Mouse (Mus musculus) splenic B cell, adult 2 months (primary cell): ENCODE data around the gene Man1a.
A peak's percentile ranks its signal among the peaks of the same experiment; 100 is the strongest.

Experiments
- DNase-seq: peaks from one replicate; pipeline ENCODE4 v3.0.0-alpha.2; 2011; ENCODE audit warnings: low read depth, low spot score
- H3K27me3 ChIP-seq: 2 replicates; pipeline ENCODE4 v1.6.1; 2012; ENCODE audit warnings: mild to moderate bottlenecking, low read length, moderate library complexity, mixed read lengths; ENCODE audit not compliant: control insufficient read depth, poor library complexity, insufficient read depth, severe bottlenecking
- H3K36me3 ChIP-seq: 2 replicates; pipeline ENCODE4 v1.6.1; 2012; ENCODE audit warnings: mild to moderate bottlenecking, low read length, moderate library complexity, mixed read lengths; ENCODE audit not compliant: control insufficient read depth, poor library complexity, insufficient read depth, severe bottlenecking

The Man1a gene

DNA sequence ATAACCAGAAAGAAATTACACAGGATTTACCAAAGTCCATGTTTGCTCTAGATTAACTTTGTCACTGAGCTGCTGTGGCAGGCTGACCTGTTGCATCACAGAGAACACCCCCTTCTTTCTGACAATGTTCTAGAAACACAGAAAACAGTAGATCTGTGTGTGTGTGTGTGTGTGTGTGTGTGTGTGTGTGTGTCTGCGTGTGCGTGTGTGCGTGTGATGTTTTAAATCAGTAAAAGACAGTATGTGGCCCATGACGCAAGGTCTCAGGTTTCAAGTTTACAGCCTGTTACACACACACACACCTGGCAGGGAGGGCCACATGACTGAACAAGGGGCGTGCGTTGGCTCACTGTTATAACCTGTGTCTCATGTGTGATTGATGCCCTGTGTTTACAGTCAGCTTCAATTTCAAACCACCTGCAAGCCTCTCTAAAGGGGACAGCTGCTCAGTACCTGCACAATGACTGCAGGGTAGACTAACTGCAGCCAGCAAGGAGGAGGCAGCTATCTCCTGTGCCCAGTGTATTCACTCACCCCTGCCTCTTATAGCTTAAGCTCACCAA is 2.7 kb downstream of the Man1a start:
- peaks cover 5% of the 10 kb centered on the region; the same call in 1 of the 2 replicates for H3K36me3 ChIP-seq
- peak; percentile 69 for DNase-seq
- H3K27me3 ChIP-seq, result no peaks in the 10 kb centered on the region

DNA sequence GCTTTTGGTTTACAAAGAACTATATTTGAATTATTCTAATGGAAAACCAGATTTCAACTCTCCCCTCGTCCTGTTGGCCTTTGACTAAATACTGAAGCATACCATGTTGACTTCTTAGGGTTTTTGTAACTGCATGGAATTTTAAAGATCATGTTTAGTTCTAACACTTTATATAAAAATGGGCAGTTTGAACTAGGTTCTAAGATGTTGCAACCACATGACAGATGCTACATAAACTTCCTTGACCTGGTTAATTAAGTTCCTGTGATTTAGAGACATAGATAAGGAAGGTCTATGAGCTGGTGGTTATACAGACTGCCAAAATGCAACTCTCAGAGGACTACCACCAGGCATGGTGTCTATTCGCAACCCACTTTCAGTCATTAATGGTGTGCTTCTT is 4.1 kb downstream of the Man1a start:
- H3K36me3 ChIP-seq, result peaks cover 8% of the 10 kb centered on the region; the same call in 1 of the 2 replicates
- no peaks in the 10 kb centered on the region for H3K27me3 ChIP-seq
- no peak for DNase-seq

DNA sequence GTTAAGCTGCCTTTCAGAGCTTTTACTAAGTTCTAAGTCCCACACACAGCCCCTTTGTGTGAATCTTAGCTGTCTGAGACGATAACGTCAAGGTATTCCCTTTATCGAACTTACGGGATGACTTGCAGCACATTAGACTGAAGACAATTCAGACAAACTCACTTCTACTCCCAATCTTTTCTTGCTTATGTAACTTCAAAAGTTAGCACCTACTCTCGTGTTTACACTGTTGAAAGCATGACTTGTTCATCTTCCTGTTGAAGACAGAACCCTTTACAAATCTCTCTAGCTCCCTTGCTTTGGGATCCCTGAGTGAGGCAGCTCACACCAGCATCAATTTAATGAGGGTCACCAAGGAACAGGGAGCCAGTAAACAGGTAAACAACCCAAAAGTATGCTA is 5.9 kb downstream of the Man1a start:
- H3K27me3 ChIP-seq, result no peaks in the 10 kb centered on the region
- no peak for DNase-seq
- H3K36me3 ChIP-seq, result peaks cover 13% of the 10 kb centered on the region

DNA sequence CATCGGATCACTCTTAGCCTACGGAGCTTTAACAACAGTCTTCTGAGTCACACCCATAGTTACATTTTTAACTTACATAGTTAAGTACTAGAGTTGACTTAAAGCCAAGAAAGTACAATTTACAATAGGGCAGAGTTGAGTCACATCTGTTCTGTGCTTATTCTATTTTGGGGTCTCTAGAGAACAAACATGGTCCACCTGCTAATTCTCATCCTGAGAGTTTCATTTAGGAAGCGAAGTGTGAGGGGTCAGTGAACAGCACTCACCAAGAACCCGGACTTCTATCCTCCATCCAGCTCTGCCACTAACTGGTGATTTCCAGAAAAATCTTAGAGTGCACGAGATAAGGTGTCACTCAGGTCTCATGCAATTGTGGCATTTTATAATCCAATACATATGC is 7.0 kb downstream of the Man1a start:
- Histone ChIP-seq H3K36me3 (peaks cover 15% of the 10 kb centered on the region), H3K27me3 (no peaks in the 10 kb centered on the region)
- no peak for DNase-seq

DNA sequence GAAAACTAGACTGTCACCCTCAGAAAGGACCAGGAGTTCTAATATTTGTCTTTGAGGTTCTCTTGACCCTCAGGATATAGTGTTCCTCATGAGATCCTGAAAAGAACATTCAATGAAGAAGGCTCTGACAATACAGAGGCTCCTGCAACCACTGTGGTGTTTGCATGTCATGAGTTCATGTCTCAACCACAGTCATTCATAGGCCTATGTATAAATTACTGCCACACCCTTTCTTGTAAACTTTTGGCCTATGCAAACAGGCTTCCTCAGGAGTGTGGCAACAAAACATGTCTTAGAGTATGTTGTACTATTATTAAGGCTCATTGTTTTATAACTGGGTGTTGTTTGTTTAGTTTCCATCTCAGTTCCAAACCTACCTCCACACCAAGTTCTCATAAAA is 9.7 kb downstream of the Man1a start:
- Histone ChIP-seq H3K36me3 (peaks cover 16% of the 10 kb centered on the region), H3K27me3 (no peaks in the 10 kb centered on the region)
- DNase-seq, result no peak

DNA sequence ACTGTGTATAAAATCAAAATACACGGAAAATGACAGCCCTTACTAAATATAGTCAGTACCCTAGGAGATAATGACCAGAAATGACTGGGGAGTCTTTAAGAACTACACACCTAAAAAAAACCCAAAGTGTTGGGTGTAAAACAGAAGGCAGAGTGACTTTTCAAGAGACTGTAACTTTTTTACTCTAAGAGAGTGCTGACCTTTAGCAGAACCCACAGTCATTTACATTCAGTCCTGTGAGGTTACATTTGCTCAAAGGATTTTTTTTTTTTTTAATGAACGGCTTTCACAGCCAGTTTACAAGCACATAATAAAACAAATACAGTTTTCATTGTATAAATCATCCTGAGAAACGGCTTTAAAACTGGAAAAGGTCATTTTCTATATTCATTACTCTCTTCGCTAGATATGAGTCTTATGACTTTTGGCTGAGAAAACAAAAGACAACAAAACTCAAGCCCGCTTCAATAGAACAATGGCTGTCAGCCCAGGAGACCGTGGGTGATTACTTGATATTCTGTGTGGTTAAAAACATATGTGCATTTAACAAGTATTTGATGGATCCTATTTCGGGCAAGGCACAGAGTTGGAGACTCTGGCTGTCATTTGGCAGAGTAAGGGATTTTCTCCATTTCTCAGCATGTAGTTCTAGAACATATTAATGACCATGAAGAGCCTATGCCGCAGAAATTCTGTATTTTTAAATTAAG is 12.7 kb downstream of the Man1a start:
- no peak for DNase-seq
- peaks cover 16% of the 10 kb centered on the region for H3K36me3 ChIP-seq
- H3K27me3 ChIP-seq, result no peaks in the 10 kb centered on the region

DNA sequence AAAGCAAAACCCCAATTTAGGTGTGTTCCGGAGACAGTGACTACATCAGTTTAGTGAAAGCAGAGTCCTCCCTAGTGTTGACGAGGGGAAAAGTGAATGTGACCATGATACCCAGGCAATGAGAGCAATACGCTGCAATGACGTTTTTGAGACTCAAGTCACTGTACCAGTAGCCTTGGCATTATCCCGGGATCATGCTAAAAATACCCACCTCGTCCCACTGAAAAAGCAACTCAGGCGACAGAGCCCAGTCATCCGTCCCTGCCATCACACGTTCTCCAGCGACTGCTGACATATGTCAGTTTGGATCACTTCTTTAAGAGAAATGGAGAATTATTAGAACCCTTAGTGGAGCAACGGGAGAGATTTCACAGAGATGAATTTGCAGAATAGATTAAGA is 13.6 kb downstream of the Man1a start:
- H3K27me3 ChIP-seq, result no peaks in the 10 kb centered on the region
- no peak for DNase-seq
- H3K36me3 ChIP-seq, result peaks cover 13% of the 10 kb centered on the region

DNA sequence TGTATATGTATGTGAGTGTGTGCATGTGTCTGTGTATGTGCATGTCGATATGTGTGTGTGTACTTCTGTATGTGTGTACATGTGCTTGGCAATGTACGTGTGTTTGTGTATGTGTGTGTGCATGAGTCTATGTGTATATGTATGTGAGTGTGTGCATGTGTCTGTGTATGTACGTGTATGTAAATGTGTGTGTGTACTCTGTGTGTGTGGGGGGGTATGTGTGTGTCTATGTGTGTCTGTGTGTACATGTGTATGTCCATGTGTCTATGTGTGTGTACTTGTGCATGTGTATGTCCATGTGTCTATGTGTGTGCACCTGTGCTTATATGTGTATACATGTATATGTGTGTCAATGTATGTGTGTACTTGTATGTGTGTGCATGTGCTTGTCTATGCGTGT is 15.2 kb downstream of the Man1a start:
- DNase-seq, result no peak
- peaks cover 15% of the 10 kb centered on the region for H3K36me3 ChIP-seq

DNA sequence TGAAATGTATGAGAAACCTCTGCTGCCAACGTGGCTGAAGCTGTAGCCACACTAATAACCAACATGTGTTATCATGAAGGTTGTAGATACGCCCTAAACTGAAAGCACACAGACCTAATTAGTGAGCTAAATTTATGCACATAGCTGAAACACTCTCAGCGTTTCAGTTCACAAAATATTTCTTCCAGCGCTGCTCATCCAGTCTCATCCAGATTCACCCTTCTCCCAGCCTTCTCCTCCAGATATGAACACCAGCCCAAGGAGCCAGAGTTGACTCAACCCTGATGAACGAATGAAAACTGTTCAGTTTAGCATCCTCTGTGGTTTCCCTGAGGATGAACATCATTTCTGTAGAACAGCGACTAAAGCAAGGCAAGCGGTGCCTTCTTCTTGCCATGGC is 15.8 kb downstream of the Man1a start:
- DNase-seq, result no peak
- no peaks in the 10 kb centered on the region for H3K27me3 ChIP-seq
- H3K36me3 ChIP-seq, result peaks cover 11% of the 10 kb centered on the region

More for the DNA sequence above, 15.2 kb downstream of the Man1a start:
- H3K27me3 ChIP-seq, result no peaks in the 10 kb centered on the region

DNA sequence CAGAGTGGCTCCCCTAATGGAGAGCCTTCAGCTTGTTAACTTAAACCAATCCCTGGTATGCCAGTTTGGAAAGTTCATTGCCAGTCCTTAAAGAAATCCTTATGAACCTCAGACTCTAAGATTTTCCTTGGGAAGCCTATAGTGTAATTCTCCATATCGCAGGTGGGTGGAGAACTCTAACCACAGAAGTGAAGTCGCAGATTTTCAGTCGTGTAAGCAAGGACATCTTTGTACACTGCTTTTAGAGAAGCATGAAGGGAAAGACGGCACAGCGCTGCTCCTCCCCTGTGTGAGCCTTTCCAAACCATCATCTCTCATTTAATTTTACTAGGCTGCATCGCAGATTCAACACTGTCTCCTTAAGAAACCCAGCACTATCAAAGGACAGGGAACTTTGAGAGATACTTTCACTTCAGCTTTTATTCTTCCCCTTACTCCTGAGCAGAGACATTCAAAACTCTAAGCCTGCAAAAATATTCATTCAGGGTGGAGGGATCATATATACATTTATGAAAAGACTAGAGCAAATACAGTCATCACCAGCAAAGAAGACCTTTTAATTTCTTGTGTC is 16.6 kb downstream of the Man1a start:
- Histone ChIP-seq H3K27me3 (no peaks in the 10 kb centered on the region), H3K36me3 (peaks cover 8% of the 10 kb centered on the region)
- DNase-seq, result peak; percentile 56

DNA sequence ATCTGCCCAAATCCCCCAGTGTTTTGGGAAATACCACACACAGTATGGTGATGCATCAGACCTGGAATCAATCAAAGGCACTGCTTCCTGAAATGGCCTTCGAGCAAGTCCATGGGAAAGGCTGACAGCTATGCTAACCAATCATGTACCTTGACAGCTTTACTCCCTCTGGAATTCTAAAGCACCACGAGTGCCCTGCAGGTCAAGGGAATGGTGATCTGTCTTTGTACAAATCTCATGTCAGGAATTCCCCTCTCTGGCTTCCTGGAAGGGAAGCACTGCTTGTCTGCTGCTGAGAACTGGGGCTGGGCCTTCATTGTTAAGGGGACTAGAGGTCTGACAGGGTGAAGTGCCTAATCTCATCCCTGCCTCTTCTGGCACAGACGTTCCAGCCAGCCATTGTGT is 17.3 kb downstream of the Man1a start:
- DNase-seq, result no peak
- Histone ChIP-seq H3K27me3 (no peaks in the 10 kb centered on the region), H3K36me3 (peaks cover 8% of the 10 kb centered on the region)

DNA sequence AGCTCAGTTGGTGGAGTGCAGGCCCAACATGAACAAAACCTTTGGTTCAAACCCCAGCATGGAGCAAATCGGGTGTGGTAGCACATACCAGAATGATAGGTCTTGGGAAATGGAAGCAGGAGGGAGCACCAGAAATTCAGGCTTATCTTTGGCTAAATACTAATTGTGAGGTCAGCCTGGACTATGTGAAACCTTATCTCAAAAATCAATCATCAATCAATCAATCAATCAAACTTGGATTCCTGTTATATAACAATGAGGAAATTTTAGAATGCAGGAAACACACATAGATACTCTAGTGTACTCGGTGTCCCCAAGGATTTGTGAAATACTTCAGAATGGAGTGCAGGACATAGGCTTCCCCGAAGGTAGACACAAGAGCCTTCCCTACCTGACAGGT is 17.8 kb downstream of the Man1a start:
- Histone ChIP-seq H3K36me3 (peaks cover 8% of the 10 kb centered on the region), H3K27me3 (no peaks in the 10 kb centered on the region)
- DNase-seq, result no peak

DNA sequence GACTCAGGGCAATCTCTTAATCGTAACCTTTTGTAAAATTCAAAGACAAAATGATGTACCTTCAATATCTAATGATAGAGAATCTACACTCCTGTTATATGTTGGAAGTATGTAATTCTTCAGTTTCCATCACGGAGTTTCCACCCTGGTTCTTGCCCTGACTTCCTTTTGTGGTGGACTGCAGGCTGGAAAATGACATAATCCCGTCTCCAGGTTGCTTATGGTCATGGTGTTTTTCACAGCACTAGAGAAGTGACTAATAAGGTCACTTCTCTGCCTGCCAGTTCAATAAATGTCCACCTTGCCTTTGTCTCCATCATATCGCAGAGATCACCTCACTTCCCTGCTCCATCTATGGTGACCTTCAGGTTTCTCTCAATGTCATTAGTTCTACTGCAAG is 22.2 kb downstream of the Man1a start:
- no peak for DNase-seq
- Histone ChIP-seq H3K27me3 (no peaks in the 10 kb centered on the region), H3K36me3 (peaks cover 7% of the 10 kb centered on the region; the same call in 1 of the 2 replicates)

DNA sequence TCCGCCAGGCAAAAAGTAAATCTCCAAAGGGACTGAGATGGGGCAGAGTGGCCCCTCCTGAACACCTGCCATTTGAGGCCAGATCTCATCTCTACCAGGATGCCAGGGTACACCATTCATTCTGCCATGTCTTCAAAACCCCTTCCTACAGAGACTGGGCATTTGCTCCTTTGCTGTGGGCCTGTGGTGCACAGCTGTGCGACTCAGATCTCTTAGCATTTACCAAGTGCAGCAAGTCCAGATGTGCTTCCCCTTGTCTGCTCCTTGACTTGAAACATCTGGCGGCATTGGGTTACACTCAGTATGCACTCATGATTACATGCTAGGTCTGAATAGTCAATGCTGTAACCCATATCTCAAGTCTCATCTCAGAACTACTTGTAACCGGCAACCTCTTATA is 28.5 kb downstream of the Man1a start:
- no peak for DNase-seq
- Histone ChIP-seq H3K36me3 (peaks cover 16% of the 10 kb centered on the region; the same call in 1 of the 2 replicates), H3K27me3 (no peaks in the 10 kb centered on the region)

DNA sequence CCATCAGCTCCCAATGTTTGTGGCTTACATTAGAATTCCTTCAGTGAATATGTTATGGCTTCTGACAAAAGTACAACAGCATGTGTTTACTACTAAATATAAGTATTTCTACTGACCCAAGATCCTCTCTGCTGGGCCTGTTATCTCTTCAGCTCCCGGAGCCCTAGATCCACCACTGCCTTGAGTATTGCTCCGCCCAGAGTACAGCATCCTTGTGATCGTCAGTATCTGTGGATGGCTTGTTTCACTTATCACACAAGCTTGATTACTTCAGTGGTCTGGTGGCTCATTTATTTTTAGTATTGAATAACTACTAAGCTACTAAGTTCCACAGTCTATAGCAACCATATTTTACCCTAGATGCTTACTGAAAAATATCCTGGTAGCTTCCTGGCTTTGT is 33.1 kb downstream of the Man1a start:
- DNase-seq, result no peak
- H3K27me3 ChIP-seq, result no peaks in the 10 kb centered on the region
- peaks cover 9% of the 10 kb centered on the region; the same call in 1 of the 2 replicates for H3K36me3 ChIP-seq
